Mouse (Mus musculus): ENCODE data around the gene Whrn.
A peak's percentile ranks its signal among the peaks of the same experiment; 100 is the strongest.

Whrn gene

GRCm38 (mm10) chr4:63495915-63496278 is at the start of gene Whrn:
TSS of gene Whrn (minus strand) at chr4:63495991.
- DNase-seq (ENCODE audit: low spot score) = peak; percentile 85

DNA sequence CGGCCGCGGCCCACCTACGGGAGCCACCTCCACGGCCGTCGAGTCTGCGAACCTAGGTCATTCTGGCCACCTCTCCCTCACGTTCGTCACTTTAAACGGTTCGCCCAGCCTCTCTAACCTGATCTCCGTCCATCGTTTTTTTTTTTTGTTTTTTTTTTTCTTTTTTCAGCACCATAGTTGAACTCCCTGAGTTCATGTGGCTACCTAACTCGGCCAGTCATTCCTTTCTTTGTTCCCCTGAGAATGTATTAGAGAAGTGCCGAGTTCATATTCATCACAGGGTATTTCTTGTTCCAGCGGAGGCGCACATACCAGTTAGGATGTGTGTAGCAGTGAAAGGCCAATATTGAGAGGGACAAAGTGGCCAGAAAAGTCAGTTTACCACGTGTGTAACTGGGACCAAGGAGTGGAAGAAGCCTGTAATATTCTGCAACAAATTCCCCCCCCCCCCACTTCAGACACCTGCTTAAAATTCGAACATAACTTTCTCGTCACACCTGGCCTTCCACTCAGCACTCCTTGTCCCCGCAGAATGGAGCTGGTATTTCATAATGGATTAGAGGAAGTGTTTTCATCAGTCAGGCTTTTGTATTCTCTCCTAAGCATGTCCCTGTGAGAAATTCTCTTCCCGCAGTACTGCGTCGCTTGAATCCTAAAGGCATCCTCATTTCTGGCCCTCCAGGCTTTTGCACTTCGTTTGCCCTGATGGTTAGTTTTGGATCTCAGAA is 49.6 kb upstream of the Whrn start:
- no peak for DNase-seq (ENCODE audit: low spot score)

DNA sequence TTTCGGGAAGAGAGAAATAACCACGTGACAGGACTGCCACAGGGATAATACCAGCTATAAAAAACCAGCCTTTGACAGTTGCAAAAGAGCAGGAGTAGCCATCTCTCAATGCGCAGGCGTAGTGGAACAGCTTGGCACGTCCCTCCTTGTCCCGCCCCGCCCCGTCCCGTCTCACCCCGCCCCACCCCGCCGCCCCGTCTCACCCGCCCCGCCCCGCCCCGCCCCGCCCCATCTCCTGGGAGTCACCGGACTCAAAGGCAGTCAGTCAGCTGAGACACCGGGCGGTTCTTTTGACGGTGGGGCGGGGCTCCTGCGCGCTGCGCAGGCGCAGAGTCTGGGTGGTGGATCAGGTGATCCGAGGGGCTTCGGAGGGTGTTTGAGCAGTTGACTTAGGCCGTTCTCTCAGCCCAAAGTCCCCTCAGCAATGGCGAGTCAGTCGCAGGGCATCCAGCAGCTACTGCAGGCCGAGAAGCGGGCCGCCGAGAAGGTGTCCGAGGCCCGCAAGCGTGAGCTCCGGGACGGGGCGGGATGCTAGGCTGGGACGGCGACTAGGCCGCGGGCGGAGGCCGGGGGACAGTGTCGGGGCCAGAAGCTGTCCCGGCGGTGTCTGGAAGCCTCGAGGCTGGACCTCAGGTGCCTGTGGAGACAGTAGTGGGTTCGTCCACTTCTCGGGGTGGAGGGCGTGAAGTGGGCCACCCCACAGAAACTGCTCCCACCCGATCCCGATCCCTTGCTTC is 48.9 kb upstream of the Whrn start, which contains the start of gene Atp6v1g1:
Gene Atp6v1g1 (plus strand): TSS at position 279 of the 737 bp plus-strand sequence.
- peak; percentile 96 for DNase-seq (ENCODE audit: low spot score)

- no peak for DNase-seq (ENCODE audit: low spot score)
These were observed 48.1 kb upstream of the Whrn start for GRCm38 (mm10) chr4:63543746-63544493.

- DNase-seq (ENCODE audit: low spot score) = no peak
These were observed 46.4 kb upstream of the Whrn start for GRCm38 (mm10) chr4:63542209-63542608.

- no peak for DNase-seq (ENCODE audit: low spot score)
These were observed 41.8 kb upstream of the Whrn start for GRCm38 (mm10) chr4:63537602-63538001.

GRCm38 (mm10) chr4:63530409-63530808 is 34.6 kb upstream of the Whrn start:
- no peak for DNase-seq (ENCODE audit: low spot score)

DNA sequence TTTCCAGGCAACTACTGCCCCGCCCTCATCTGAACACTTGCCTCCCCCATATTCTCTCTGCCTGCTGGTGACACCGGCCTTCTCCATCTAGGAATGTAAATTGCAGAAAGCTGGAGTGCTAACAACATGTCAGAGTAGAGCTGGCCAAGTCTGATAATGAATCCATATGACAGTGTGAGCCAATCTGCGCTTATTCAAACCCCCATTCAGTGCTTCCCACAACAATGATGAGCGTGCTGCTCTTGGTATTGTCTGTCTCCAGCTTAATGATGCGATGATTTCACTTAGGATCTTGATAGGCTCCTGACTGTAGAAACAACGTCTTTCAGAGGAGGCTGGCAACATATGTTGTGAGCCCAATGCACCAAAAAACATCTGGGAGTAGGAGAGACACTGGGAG is 33.2 kb upstream of the Whrn start:
- no peak for DNase-seq (ENCODE audit: low spot score)

GRCm38 (mm10) chr4:63525514-63525913 is 29.7 kb upstream of the Whrn start:
- no peak for DNase-seq (ENCODE audit: low spot score)

DNA sequence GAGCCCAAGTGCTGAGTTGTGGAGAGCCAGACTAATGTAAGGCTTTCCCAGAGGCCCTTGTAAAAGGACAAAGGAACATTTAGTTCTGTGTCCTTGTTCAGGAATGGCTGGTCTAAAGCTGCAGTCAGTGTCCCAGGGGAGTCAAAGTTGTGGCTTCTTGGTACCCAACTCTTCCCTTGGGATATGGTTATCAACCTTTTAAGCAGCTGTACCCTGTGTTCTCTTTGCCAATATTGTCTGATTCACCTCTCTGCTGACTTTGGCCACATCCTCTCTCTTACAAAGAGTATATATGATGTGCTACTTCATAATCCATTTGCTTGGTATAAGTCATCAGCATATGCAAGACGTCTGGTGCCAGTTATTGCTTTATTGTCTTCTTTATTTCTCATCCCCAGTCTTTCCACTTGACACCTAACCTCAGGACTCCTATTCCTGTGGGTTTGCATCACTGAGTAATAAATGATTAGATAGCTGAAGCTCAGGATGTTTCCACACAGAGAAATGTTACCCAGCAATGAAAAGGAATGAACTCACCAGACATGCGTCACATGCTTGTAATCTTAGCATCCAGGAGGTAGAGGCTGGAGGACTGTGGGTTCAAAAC is 26.1 kb upstream of the Whrn start:
- DNase-seq (ENCODE audit: low spot score) = no peak

DNA sequence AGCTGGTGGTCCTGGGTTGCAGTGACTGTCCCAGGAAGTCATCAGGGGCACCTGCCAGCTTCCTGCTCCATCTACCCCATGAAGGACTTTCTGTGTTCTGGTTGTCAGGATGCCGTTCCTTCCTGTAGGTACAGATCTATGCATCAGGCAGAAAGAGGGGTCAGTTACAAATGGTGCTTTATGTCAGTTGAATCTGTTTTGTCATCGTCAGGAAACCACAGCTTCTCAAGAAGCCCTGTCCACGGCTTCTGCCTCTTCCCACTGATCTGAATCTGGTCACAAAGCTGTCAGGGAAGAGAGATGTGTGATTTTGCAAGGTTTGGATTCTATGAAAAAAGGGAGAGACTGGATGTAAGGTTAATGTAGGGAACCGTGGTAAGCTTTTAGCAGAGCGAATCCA is 19.2 kb upstream of the Whrn start:
- DNase-seq (ENCODE audit: low spot score) = no peak

GRCm38 (mm10) chr4:63514454-63514984 is 18.7 kb upstream of the Whrn start:
- DNase-seq (ENCODE audit: low spot score) = no peak

- DNase-seq (ENCODE audit: low spot score) = no peak
These were observed 17.1 kb upstream of the Whrn start for GRCm38 (mm10) chr4:63512921-63513320.

- DNase-seq (ENCODE audit: low spot score) = peak; percentile 81
These were observed 12.4 kb upstream of the Whrn start for GRCm38 (mm10) chr4:63508232-63508631.

DNA sequence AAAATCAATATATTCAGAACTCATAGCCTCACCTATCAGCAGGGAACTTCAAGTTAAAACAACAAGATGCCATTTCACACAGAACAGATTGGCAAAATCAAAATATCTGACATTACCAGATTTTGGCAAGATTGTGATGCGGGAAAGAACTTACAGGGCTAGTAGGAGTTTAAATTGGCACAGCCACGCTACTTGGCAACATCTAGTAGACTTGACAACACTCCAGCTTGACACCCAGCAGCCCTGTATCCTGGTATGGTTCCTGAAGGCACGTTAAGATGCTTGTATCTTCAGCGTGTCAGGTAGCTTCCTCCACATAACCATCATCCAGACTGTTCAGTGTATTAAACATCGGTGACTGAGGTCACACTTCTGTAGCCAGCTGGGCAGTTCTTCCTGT is 11.7 kb upstream of the Whrn start:
- DNase-seq (ENCODE audit: low spot score) = no peak

DNA sequence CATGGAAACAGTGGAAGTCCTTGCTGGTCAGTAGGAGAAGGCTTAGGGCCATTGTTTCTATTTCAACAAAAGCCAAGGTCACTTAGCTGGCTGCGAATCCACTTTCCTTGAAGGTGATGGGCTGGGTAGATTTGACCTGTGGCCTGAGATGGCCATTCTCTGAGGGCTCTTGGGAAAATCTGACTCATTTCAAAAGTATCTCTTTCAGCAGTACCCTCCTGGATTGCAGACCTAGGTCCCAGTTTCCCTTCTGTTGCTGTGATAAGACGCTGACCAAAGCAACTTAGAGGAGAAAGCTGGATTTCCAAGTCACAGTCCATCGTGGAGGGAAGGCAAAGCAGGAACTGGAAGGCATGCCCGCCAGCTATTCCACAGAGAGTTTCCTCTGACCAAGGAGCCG is 8.2 kb upstream of the Whrn start:
- no peak for DNase-seq (ENCODE audit: low spot score)

GRCm38 (mm10) chr4:63501050-63501449 is 5.3 kb upstream of the Whrn start:
- no peak for DNase-seq (ENCODE audit: low spot score)

GRCm38 (mm10) chr4:63498346-63498745 is 2.6 kb upstream of the Whrn start:
- DNase-seq (ENCODE audit: low spot score) = peak; percentile 52

- DNase-seq (ENCODE audit: low spot score) = no peak
These were observed 521 bp upstream of the Whrn start for GRCm38 (mm10) chr4:63496312-63496711.

- DNase-seq (ENCODE audit: low spot score) = peak; percentile 62
These were observed 550 bp downstream of the Whrn start for GRCm38 (mm10) chr4:63494967-63495914.

DNA sequence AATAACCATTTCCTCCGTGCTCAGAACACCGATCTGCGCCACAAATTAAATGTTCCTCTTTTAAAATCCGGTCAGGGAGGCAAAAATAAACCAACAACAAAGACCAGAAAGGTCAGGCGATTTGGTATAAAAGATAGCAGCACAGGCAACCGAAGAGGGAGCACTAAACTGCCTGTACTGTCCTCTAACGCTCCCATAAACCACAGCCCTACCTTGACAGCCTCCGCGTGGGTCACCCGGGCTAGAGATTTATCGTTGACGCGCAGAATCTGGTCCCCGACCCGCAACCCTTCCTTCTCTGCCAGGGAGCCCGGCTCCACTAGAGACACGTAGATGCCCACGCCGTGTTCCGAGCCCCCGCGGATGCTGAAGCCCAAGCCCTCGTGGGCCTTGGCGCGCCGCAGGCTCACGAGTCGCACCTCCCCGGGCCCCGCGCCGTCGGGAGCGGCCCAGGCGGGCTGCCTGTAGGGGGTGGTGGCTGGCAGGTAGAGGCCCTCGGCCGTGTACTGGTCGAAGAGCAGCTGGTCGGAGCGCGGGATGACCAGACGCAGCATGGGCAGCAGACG is 1.3 kb downstream of the Whrn start:
- DNase-seq (ENCODE audit: low spot score) = peak; percentile 23
